Mouse (Mus musculus) cortical plate, adult 2 months (tissue): Measurements from ENCODE around the gene Wdr90. TPM values are rescaled to one million over a fixed set of nuclear protein-coding genes. Genes with fewer than 3 reads are reported as not detected.
"Not testable (repeated sequence)": the region's sequence is repeated elsewhere in the genome, so short reads cannot be mapped to it uniquely, and the experiment has no call there.

ENCODE experiments used
- H3K27ac ChIP-seq: fragments of 200-500 bp; 2 replicates; pipeline ENCODE4 v1.5.1; 2012; ENCODE audit warnings: low read length, control low read depth, inconsistent platforms; ENCODE audit not compliant: insufficient read depth
- H3K4me1 ChIP-seq: fragments of 200-500 bp; 2 replicates; pipeline ENCODE4 v1.6.1; 2011; ENCODE audit warnings: low read length; ENCODE audit not compliant: control insufficient read depth, insufficient read depth
- H3K4me3 ChIP-seq: fragments of 200-500 bp; 2 replicates; pipeline ENCODE4 v1.5.1; 2011; ENCODE audit warnings: mild to moderate bottlenecking, low read length, control low read depth; ENCODE audit not compliant: insufficient read depth
- CTCF ChIP-seq: fragments of 200-500 bp; IDR thresholded peaks from 2 replicates; pipeline ENCODE4 v1.5.1; 2011; ENCODE audit warnings: mild to moderate bottlenecking, control low read depth, low read length; ENCODE audit not compliant: insufficient read depth; ENCODE audit errors: extremely low read depth
- POLR2A ChIP-seq: fragments of 200-500 bp; IDR thresholded peaks from 2 replicates; pipeline ENCODE4 v1.6.1; 2011; ENCODE audit warnings: mild to moderate bottlenecking, low read length, control low read depth; ENCODE audit not compliant: insufficient read depth; ENCODE audit errors: extremely low read depth
- polyA plus RNA-seq: library from polyadenylated mRNA; depleted of rRNA; stranded (reverse); fragments of >200 nt; gene quantifications from 2 replicates; pipeline ENCODE4 v1.2.3, GENCODE M21; 2012

The Wdr90 gene
- polyA plus RNA-seq, 1 experiment = 38.2 TPM

GRCm38 (mm10) chr17:25872676-25873075 lies 11.4 kb upstream of the Wdr90 start:
- TF ChIP-seq CTCF (no peak), POLR2A (no peak)
- no peak overlapping the region for H3K4me3 ChIP-seq
- peaks cover 5% of the 10 kb centered on the region; the same call in 1 of the 2 replicates for H3K4me1 ChIP-seq
- H3K27ac ChIP-seq = no peak overlapping the region

GRCm38 (mm10) chr17:25871566-25871965 lies 10.3 kb upstream of the Wdr90 start:
- H3K27ac ChIP-seq, H3K4me1 ChIP-seq, H3K4me3 ChIP-seq: not testable (repeated sequence)

GRCm38 (mm10) chr17:25869954-25870353 lies 8.7 kb upstream of the Wdr90 start:
- H3K4me3 ChIP-seq = no peak overlapping the region
- no peak for TF ChIP-seq CTCF
- TF ChIP-seq POLR2A = no peak

GRCm38 (mm10) chr17:25869498-25869897 lies 8.2 kb upstream of the Wdr90 start:
- no peak for TF ChIP-seq CTCF
- TF ChIP-seq POLR2A = no peak
- Histone ChIP-seq H3K4me3 (no peak overlapping the region), H3K4me1 (peaks cover 3% of the 10 kb centered on the region; the same call in 1 of the 2 replicates)

More at GRCm38 (mm10) chr17:25869954-25870353, 8.7 kb upstream of the Wdr90 start:
- Histone ChIP-seq H3K27ac (no peak overlapping the region), H3K4me1 (peaks cover 3% of the 10 kb centered on the region; the same call in 1 of the 2 replicates)

GRCm38 (mm10) chr17:25868601-25869191 lies 7.4 kb upstream of the Wdr90 start, which contains the start of gene Mcrip2:
Gene Mcrip2 (minus strand): TSS chr17:25868764.
- Histone ChIP-seq H3K4me1 (peaks cover 3% of the 10 kb centered on the region; the same call in 1 of the 2 replicates), H3K27ac (no peak within 1 kb of the TSS), H3K4me3 (peak within 1 kb of the TSS; percentile 58)
- TF ChIP-seq CTCF (no peak), POLR2A (peak; percentile 60; the same call in 1 of the 2 replicates)

More at GRCm38 (mm10) chr17:25869498-25869897, 8.2 kb upstream of the Wdr90 start:
- H3K27ac ChIP-seq = no peak overlapping the region

- Histone ChIP-seq H3K27ac (no peak overlapping the region), H3K4me1 (peaks cover 3% of the 10 kb centered on the region; the same call in 1 of the 2 replicates), H3K4me3 (peak overlapping the region; percentile 58)
- TF ChIP-seq POLR2A = no peak
- TF ChIP-seq CTCF = no peak
Observed at GRCm38 (mm10) chr17:25867836-25868600, 6.7 kb upstream of the Wdr90 start.

GRCm38 (mm10) chr17:25867509-25867835 lies 6.2 kb upstream of the Wdr90 start:
- TF ChIP-seq CTCF (no peak), POLR2A (no peak)
- H3K4me3 ChIP-seq = peak overlapping the region; percentile 58
- no peak overlapping the region for H3K27ac ChIP-seq
- H3K4me1 ChIP-seq = peaks cover 3% of the 10 kb centered on the region; the same call in 1 of the 2 replicates

GRCm38 (mm10) chr17:25866172-25866571 lies 4.9 kb upstream of the Wdr90 start:
- no peak overlapping the region for H3K4me3 ChIP-seq
- TF ChIP-seq POLR2A = no peak
- no peak for TF ChIP-seq CTCF
- H3K4me1 ChIP-seq = peaks cover 3% of the 10 kb centered on the region; the same call in 1 of the 2 replicates
- H3K27ac ChIP-seq = no peak overlapping the region

- Histone ChIP-seq H3K4me1 (peaks cover 6% of the 10 kb centered on the region), H3K4me3 (no peak overlapping the region), H3K27ac (no peak overlapping the region)
- no peak for TF ChIP-seq CTCF
Observed at GRCm38 (mm10) chr17:25865288-25865687, 4.0 kb upstream of the Wdr90 start.

- Histone ChIP-seq H3K4me3 (no peak overlapping the region), H3K27ac (no peak overlapping the region), H3K4me1 (peaks cover 6% of the 10 kb centered on the region)
- TF ChIP-seq POLR2A (no peak), CTCF (no peak)
Observed at GRCm38 (mm10) chr17:25864311-25864710, 3.0 kb upstream of the Wdr90 start.

GRCm38 (mm10) chr17:25863681-25864080 lies 2.4 kb upstream of the Wdr90 start:
- TF ChIP-seq CTCF = no peak
- TF ChIP-seq POLR2A = no peak
- Histone ChIP-seq H3K4me1 (peaks cover 6% of the 10 kb centered on the region), H3K4me3 (no peak overlapping the region), H3K27ac (no peak overlapping the region)
